Mouse (Mus musculus) lung, postnatal 0 days (tissue): ENCODE measurements around the gene Cdc42bpg.

Experiments
- CTCF ChIP-seq: IDR thresholded peaks from 2 replicates; pipeline ENCODE4 v1.5.1; 2016; ENCODE audit warnings: antibody characterized with exemption, mild to moderate bottlenecking
- EP300 ChIP-seq: IDR thresholded peaks from 2 replicates; pipeline ENCODE4 v1.6.1; 2016; ENCODE audit warnings: antibody characterized with exemption, mild to moderate bottlenecking, control low read depth

GRCm38 (mm10) chr19:6267306-6268169, 38.7 kb upstream of the Cdc42bpg start:
- TF ChIP-seq CTCF: no peak
- TF ChIP-seq EP300: peak; percentile 51
